ENCODE assay signal across 11 mouse cellular contexts in the genomic region with DNA sequence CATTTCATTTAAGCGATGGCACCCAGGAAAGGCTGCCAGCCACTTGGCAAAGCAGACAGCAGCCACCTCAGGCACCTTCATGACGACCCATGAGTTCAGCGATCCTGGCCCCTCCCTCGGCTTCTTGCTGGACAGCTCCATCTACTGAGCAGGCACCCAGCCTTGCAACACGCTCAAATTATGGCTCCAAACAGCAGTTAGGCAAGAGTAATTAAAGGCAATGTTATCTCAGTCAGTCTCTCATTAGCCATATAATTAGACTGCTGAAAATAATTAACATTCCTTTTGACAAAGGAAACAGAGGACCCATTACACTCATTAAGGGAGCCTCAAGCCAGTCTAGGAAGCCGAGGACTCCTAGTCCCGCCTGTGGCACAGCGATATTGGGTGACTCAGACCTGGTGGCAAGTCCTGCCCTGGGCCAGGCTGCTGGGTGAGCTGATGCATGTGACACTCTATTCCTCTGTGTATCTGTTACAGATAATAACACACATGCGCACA. TPM values are rescaled to one million over a fixed set of nuclear protein-coding genes. Genes with fewer than 3 reads are reported as not detected.
DNase-seq lines count a peak whose midpoint lies in the region; ATAC-seq and TF ChIP-seq lines count a peak whose summit lies in the region.
"Had no signal": no experiment of that assay in that cellular context is flagged by ENCODE, and none has a peak within 500 bp of the region (broad histone marks: within the 10 kb centered on the region; RNA-seq: fewer than 3 reads in every experiment).

No protein-coding gene starts in this region.

- peak; percentile 51 for TF ChIP-seq CTCF in gastrocnemius, adult 2 months (IDR thresholded peaks at IDR 0.05)

- H3K36me3 ChIP-seq in neural tube, embryonic 15.5 days = no peaks in the 10 kb centered on the region
- H3K36me3 ChIP-seq: lung, embryonic 15.5 days; stomach, embryonic 15.5 days had no signal

- H3K27me3 ChIP-seq in neural tube, embryonic 15.5 days (replicated peaks) = no peaks in the 10 kb centered on the region
- H3K27me3 ChIP-seq: lung, embryonic 15.5 days; stomach, embryonic 15.5 days had no signal

- H3K4me3 ChIP-seq in gastrocnemius, adult 2 months = no peak overlapping the region
- no peak overlapping the region for H3K4me3 ChIP-seq in neural tube, embryonic 15.5 days (replicated peaks)
- H3K4me3 ChIP-seq: lung, embryonic 15.5 days; stomach, embryonic 15.5 days had no signal

- peak; percentile 80 for ATAC-seq in neural tube, embryonic 15.5 days (ENCODE audit: low FRiP score)

- peak; percentile 66 for DNase-seq in gastrocnemius, adult 2 months
- no peak for DNase-seq in gastrocnemius, postnatal 4 days (ENCODE audit: low spot score in 2 of 2)
- DNase-seq in lung, postnatal 36 days = peak; percentile 15
- DNase-seq in lung, postnatal 14 days = no peak
- peak; percentile 60 to 63 for DNase-seq in cerebellum, postnatal 36 days
- no peak for DNase-seq in thymus, postnatal 10 days (ENCODE audit: low spot score in 2 of 2)
- no peak for DNase-seq in right cerebral cortex, adult 2 months (ENCODE audit: low spot score in 2 of 2)
- DNase-seq: embryo, embryonic 11 days had no signal

- 28% methylated on average over 9 of the region's 9 CpGs for WGBS in neural tube, embryonic 15.5 days

- no peak overlapping the region for H3K9ac ChIP-seq in neural tube, embryonic 15.5 days (replicated peaks)
- H3K9ac ChIP-seq: lung, embryonic 15.5 days; stomach, embryonic 15.5 days had no signal

- H3K27ac ChIP-seq in gastrocnemius, adult 2 months = peak overlapping the region; percentile 24; the same call in 1 of the 2 replicates
- H3K27ac ChIP-seq in neural tube, embryonic 15.5 days (replicated peaks) = peak overlapping the region; percentile 61
- H3K27ac ChIP-seq: lung, embryonic 15.5 days; stomach, embryonic 15.5 days had no signal

- peaks cover 28% of the 10 kb centered on the region for H3K4me1 ChIP-seq in neural tube, embryonic 15.5 days

- no peaks in the 10 kb centered on the region for H3K9me3 ChIP-seq in neural tube, embryonic 15.5 days (replicated peaks)
- H3K9me3 ChIP-seq: lung, embryonic 15.5 days; stomach, embryonic 15.5 days had no signal

- no peak overlapping the region for H3K4me2 ChIP-seq in neural tube, embryonic 15.5 days
- H3K4me2 ChIP-seq: lung, embryonic 15.5 days; stomach, embryonic 15.5 days had no signal

- intact Hi-C loops in gastrocnemius, adult 2 months (cut with DNase I) = loop anchor here (2.0 kb wide), 1 partner anchor 69 kb away; no protein-coding TSS in a partner anchor

RNA-seq across cellular contexts. Expression of a gene that starts 19.8 kb away (rescaled TPM):
- 1 to 10 TPM; 4.6 to 8.6 TPM for total RNA-seq in gastrocnemius, adult 2 months (2021)
- total RNA-seq in gastrocnemius, postnatal 4 days (2021) = 1 to 10 TPM; 7.7 to 8.0 TPM
- polyA plus RNA-seq in neural tube, embryonic 15.5 days (2015; fragmentation: Nextera tagmentation; extraction: Ambion mirVana) = 62.5 and 65.9 TPM in 2 replicates

RNA-seq across cellular contexts. Expression of a gene that starts 41.3 kb away (rescaled TPM):
- 1 to 10 TPM; 1.1 to 1.3 TPM for total RNA-seq in gastrocnemius, adult 2 months (2021)
- 1 to 10 TPM; 2.2 to 2.6 TPM for total RNA-seq in gastrocnemius, postnatal 4 days (2021)
- 2.0 and 2.7 TPM in 2 replicates for polyA plus RNA-seq in neural tube, embryonic 15.5 days (2015; fragmentation: Nextera tagmentation; extraction: Ambion mirVana)

Comparison
In these comparisons a context has a peak if more than half of its experiments do, and no peak if none do; other contexts are left out.
1. DNase-seq: peak in gastrocnemius, adult 2 months (single experiment), lung, postnatal 36 days (single experiment) and cerebellum, postnatal 36 days (2 of 2); none in gastrocnemius, postnatal 4 days (0 of 2), lung, postnatal 14 days (single experiment), thymus, postnatal 10 days (0 of 2) and right cerebral cortex, adult 2 months (0 of 2).